Mouse (Mus musculus): ENCODE data around the gene Phf13. TPM values are rescaled to one million over a fixed set of nuclear protein-coding genes. Genes with fewer than 3 reads are reported as not detected.

Phf13 gene
- total RNA-seq, 1 experiment: 22.2 TPM

DNA sequence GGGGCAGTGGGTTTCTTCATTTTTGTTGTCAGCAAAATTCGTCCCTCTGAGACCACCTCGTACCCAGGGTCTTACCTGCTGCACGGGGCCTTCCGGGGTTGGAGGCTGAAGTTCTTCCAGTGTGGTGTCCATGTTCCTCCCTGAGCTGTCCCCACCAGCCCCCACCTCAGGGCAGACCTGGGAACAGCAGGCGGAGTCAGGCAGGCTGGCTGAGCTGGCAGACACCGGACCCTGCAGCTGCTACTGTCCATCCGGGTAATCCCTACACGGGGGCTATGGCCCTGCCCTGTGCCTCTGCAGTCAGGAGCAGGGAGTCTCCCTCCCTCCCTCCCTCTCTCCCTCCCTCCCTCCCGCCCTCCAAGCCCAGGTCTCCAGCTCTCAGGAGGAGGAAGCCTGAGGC lies 12.5 kb downstream of the Phf13 start:
- Histone ChIP-seq H3K4me1 (ENCODE audit: control insufficient read depth in 2 of 2, insufficient read depth in 2 of 2, low read length in 2 of 2, poor library complexity in 1 of 2) (peaks cover 0 to 23% of the 10 kb centered on the region in 2 experiments; a peak in 3 of 4 replicates), H3K36me3 (ENCODE audit: control insufficient read depth, insufficient read depth, low read length, poor library complexity, severe bottlenecking) (peaks cover 29% of the 10 kb centered on the region), H3K4me3 (ENCODE audit: insufficient read depth in 1 of 2, low read depth in 1 of 2, low read length in 2 of 2, poor library complexity in 1 of 2, severe bottlenecking in 1 of 2) (peak overlapping the region in 1 of 2 experiments; percentile 36; a peak in 1 of 4 replicates), H3K9me3 (ENCODE audit: control insufficient read depth, insufficient read depth, low read depth, low read length) (no peaks in the 10 kb centered on the region), H3K9ac (ENCODE audit: insufficient read depth, low read depth, low read length, poor library complexity, severe bottlenecking) (0 out of 2 replicates have a peak overlapping the region, but pooled peaks have one; percentile 21), H3K27ac (ENCODE audit: insufficient read depth, low read depth, low read length, poor library complexity, severe bottlenecking) (no peak overlapping the region)
- TF ChIP-seq MAFK (IDR thresholded peaks at IDR 0.05; ENCODE audit: insufficient read depth, low read depth, low read length): no peak
- TF ChIP-seq ZC3H11A (IDR thresholded peaks at IDR 0.05; ENCODE audit: borderline replicate concordance, low read depth, low read length): no peak
- TF ChIP-seq HCFC1 (IDR thresholded peaks at IDR 0.05; ENCODE audit: borderline replicate concordance, insufficient read depth, low read length): no peak
- no peak for DNase-seq (ENCODE audit: low read depth, low spot score)
- in situ Hi-C loops (cut with MboI; ENCODE audit: low sequenced_read_pairs in 2 of 2, unreplicated experiment in 2 of 2): no loop called here

DNA sequence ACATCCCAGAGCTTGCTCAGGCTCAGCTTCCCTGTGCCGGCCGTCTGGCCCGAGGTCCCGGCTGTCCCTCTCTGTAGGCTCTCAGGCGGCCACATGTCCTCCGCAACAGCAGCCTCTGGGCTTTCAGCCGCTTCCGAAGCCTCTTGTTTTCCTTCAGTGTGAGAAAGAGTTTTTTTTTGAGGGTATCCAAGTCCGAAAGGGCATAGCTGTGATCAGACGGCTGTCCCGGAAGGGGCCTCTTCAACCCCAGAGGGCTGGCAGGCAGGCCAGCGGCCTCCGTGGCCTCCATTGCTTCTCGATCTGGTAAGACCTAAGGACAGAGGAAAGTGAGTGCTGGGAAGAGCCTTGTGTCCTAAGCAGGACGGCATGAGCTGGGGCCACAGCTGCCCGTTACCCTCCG lies 13.0 kb downstream of the Phf13 start:
- in situ Hi-C loops (cut with MboI; ENCODE audit: low sequenced_read_pairs in 2 of 2, unreplicated experiment in 2 of 2): no loop called here
- no peak overlapping the region for H3K27ac ChIP-seq (ENCODE audit: insufficient read depth, low read depth, low read length, poor library complexity, severe bottlenecking)
- H3K4me1 ChIP-seq (ENCODE audit: control insufficient read depth in 2 of 2, insufficient read depth in 2 of 2, low read length in 2 of 2, poor library complexity in 1 of 2): peaks cover 0 to 22% of the 10 kb centered on the region in 2 experiments; a peak in 3 of 4 replicates
- H3K4me3 ChIP-seq (ENCODE audit: insufficient read depth in 1 of 2, low read depth in 1 of 2, low read length in 2 of 2, poor library complexity in 1 of 2, severe bottlenecking in 1 of 2): no peak overlapping the region
- no peak overlapping the region for H3K9ac ChIP-seq (ENCODE audit: insufficient read depth, low read depth, low read length, poor library complexity, severe bottlenecking)
- H3K36me3 ChIP-seq (ENCODE audit: control insufficient read depth, insufficient read depth, low read length, poor library complexity, severe bottlenecking): peaks cover 32% of the 10 kb centered on the region
- no peaks in the 10 kb centered on the region for H3K9me3 ChIP-seq (ENCODE audit: control insufficient read depth, insufficient read depth, low read depth, low read length)
- no peak for DNase-seq (ENCODE audit: low read depth, low spot score)
- no peak for TF ChIP-seq HCFC1 (IDR thresholded peaks at IDR 0.05; ENCODE audit: borderline replicate concordance, insufficient read depth, low read length)
- TF ChIP-seq ZNF384 (IDR thresholded peaks at IDR 0.05; ENCODE audit: low read depth, low read length): no peak
- no peak for TF ChIP-seq CHD2 (IDR thresholded peaks at IDR 0.05; ENCODE audit: low read depth, low read length)
- no peak for TF ChIP-seq ZC3H11A (IDR thresholded peaks at IDR 0.05; ENCODE audit: borderline replicate concordance, low read depth, low read length)
- TF ChIP-seq MAFK (IDR thresholded peaks at IDR 0.05; ENCODE audit: insufficient read depth, low read depth, low read length): no peak

DNA sequence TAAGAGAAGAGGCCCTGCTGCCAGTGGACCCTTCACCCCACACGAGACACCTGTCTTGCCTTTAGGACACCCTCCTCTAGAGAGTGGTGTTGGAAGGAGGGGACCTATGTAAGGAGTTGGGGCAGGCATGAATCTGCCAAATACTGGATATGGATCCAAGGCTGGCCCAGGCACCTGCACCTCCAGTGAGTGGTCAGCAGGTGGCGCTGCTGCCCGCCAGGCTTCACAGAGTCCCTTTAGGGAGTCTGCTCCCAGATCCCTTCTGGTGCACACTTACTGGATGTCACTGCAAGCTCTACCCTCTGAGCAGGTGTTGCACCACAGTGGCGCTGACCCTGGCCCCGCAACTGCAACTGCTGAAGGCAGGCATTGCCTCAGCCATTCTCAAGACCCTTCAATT lies 14.7 kb downstream of the Phf13 start:
- no peak overlapping the region for H3K9ac ChIP-seq (ENCODE audit: insufficient read depth, low read depth, low read length, poor library complexity, severe bottlenecking)
- in situ Hi-C loops (cut with MboI; ENCODE audit: low sequenced_read_pairs in 2 of 2, unreplicated experiment in 2 of 2): no loop called here
- H3K36me3 ChIP-seq (ENCODE audit: control insufficient read depth, insufficient read depth, low read length, poor library complexity, severe bottlenecking): peaks cover 40% of the 10 kb centered on the region
- H3K4me1 ChIP-seq (ENCODE audit: control insufficient read depth in 2 of 2, insufficient read depth in 2 of 2, low read length in 2 of 2, poor library complexity in 1 of 2): peaks cover 0 to 17% of the 10 kb centered on the region in 2 experiments; a peak in 3 of 4 replicates
- H3K9me3 ChIP-seq (ENCODE audit: control insufficient read depth, insufficient read depth, low read depth, low read length): no peaks in the 10 kb centered on the region
- no peak overlapping the region for H3K27ac ChIP-seq (ENCODE audit: insufficient read depth, low read depth, low read length, poor library complexity, severe bottlenecking)
- H3K4me3 ChIP-seq (ENCODE audit: insufficient read depth in 1 of 2, low read depth in 1 of 2, low read length in 2 of 2, poor library complexity in 1 of 2, severe bottlenecking in 1 of 2): peak overlapping the region in 1 of 2 experiments; percentile 16; a peak in 1 of 4 replicates
- peak; percentile 61 for DNase-seq (ENCODE audit: low read depth, low spot score)
- TF ChIP-seq ZC3H11A (IDR thresholded peaks at IDR 0.05; ENCODE audit: borderline replicate concordance, low read depth, low read length) (peak; percentile 49; the same call in 1 of the 2 replicates), HCFC1 (IDR thresholded peaks at IDR 0.05; ENCODE audit: borderline replicate concordance, insufficient read depth, low read length) (no peak)

DNA sequence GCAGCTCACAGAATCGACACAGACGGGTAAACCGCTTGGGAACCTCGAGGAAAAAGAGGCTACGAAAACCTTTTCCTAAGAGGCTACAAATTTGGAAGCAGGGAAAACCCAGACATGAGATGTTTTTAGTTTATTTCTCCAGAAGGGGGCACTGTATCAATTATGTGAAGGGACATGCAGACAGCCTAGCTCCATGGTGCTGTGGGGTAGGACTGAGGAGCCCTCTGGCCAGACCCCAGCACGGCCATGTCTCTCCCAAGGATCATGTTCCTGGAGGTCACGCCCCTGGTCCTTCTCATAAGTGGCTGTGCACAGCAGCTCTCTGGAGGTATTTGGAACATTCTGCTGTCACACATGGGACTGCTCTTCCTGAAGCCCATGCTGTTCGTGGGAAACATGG lies 15.4 kb downstream of the Phf13 start:
- TF ChIP-seq MAFK (IDR thresholded peaks at IDR 0.05; ENCODE audit: insufficient read depth, low read depth, low read length) (no peak), HCFC1 (IDR thresholded peaks at IDR 0.05; ENCODE audit: borderline replicate concordance, insufficient read depth, low read length) (no peak), ZNF384 (IDR thresholded peaks at IDR 0.05; ENCODE audit: low read depth, low read length) (no peak), CHD2 (IDR thresholded peaks at IDR 0.05; ENCODE audit: low read depth, low read length) (no peak), ZC3H11A (IDR thresholded peaks at IDR 0.05; ENCODE audit: borderline replicate concordance, low read depth, low read length) (no peak)
- H3K9ac ChIP-seq (ENCODE audit: insufficient read depth, low read depth, low read length, poor library complexity, severe bottlenecking): no peak overlapping the region
- H3K9me3 ChIP-seq (ENCODE audit: control insufficient read depth, insufficient read depth, low read depth, low read length): no peaks in the 10 kb centered on the region
- peaks cover 41% of the 10 kb centered on the region for H3K36me3 ChIP-seq (ENCODE audit: control insufficient read depth, insufficient read depth, low read length, poor library complexity, severe bottlenecking)
- DNase-seq (ENCODE audit: low read depth, low spot score): no peak
- no peak overlapping the region for H3K4me3 ChIP-seq (ENCODE audit: insufficient read depth in 1 of 2, low read depth in 1 of 2, low read length in 2 of 2, poor library complexity in 1 of 2, severe bottlenecking in 1 of 2)
- no peak overlapping the region for H3K27ac ChIP-seq (ENCODE audit: insufficient read depth, low read depth, low read length, poor library complexity, severe bottlenecking)
- in situ Hi-C loops (cut with MboI; ENCODE audit: low sequenced_read_pairs in 2 of 2, unreplicated experiment in 2 of 2): no loop called here
- peaks cover 0 to 12% of the 10 kb centered on the region in 2 experiments; a peak in 2 of 4 replicates for H3K4me1 ChIP-seq (ENCODE audit: control insufficient read depth in 2 of 2, insufficient read depth in 2 of 2, low read length in 2 of 2, poor library complexity in 1 of 2)

DNA sequence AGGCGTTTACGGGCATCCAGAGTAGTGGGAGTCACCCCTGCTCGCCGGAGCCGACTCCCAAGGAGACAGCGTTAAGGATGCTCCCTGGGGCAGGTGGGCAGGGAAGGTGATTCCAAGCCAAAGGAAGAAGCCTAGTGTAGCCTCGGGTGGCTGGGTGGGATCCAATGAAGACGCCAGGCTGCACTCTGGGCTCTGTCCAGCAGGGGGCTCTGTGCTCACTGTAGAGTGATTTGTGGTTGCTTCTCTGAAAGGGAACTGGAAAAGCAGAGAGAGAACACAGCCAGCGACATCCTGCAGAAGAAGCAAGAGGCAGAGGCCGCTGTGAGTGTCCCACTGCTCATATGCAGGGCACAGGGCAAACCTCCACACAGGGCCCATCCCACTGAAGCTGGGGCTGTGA lies 18.3 kb downstream of the Phf13 start:
- peaks cover 0 to 14% of the 10 kb centered on the region in 2 experiments; a peak in 2 of 4 replicates for H3K4me1 ChIP-seq (ENCODE audit: control insufficient read depth in 2 of 2, insufficient read depth in 2 of 2, low read length in 2 of 2, poor library complexity in 1 of 2)
- no peak for TF ChIP-seq MAFK (IDR thresholded peaks at IDR 0.05; ENCODE audit: insufficient read depth, low read depth, low read length)
- TF ChIP-seq HCFC1 (IDR thresholded peaks at IDR 0.05; ENCODE audit: borderline replicate concordance, insufficient read depth, low read length): peak; percentile 32; the same call in 1 of the 2 replicates
- no peaks in the 10 kb centered on the region for H3K9me3 ChIP-seq (ENCODE audit: control insufficient read depth, insufficient read depth, low read depth, low read length)
- in situ Hi-C loops (cut with MboI; ENCODE audit: low sequenced_read_pairs in 2 of 2, unreplicated experiment in 2 of 2): no loop called here
- no peak overlapping the region for H3K27ac ChIP-seq (ENCODE audit: insufficient read depth, low read depth, low read length, poor library complexity, severe bottlenecking)
- H3K4me3 ChIP-seq (ENCODE audit: insufficient read depth in 1 of 2, low read depth in 1 of 2, low read length in 2 of 2, poor library complexity in 1 of 2, severe bottlenecking in 1 of 2): no peak overlapping the region
- H3K36me3 ChIP-seq (ENCODE audit: control insufficient read depth, insufficient read depth, low read length, poor library complexity, severe bottlenecking): peaks cover 57% of the 10 kb centered on the region
- no peak overlapping the region for H3K9ac ChIP-seq (ENCODE audit: insufficient read depth, low read depth, low read length, poor library complexity, severe bottlenecking)
- DNase-seq (ENCODE audit: low read depth, low spot score): peak; percentile 90

All from ES-E14 (cell line).